Mouse (Mus musculus): ENCODE results near the gene Col6a2. TPM values are rescaled to one million over a fixed set of nuclear protein-coding genes. Genes with fewer than 3 reads are reported as not detected.

Gene Col6a2
- polyA plus RNA-seq (2014; fragmentation: Nextera tagmentation; extraction: Ambion mirVana): 11.6 and 16.3 TPM in 2 replicates

DNA sequence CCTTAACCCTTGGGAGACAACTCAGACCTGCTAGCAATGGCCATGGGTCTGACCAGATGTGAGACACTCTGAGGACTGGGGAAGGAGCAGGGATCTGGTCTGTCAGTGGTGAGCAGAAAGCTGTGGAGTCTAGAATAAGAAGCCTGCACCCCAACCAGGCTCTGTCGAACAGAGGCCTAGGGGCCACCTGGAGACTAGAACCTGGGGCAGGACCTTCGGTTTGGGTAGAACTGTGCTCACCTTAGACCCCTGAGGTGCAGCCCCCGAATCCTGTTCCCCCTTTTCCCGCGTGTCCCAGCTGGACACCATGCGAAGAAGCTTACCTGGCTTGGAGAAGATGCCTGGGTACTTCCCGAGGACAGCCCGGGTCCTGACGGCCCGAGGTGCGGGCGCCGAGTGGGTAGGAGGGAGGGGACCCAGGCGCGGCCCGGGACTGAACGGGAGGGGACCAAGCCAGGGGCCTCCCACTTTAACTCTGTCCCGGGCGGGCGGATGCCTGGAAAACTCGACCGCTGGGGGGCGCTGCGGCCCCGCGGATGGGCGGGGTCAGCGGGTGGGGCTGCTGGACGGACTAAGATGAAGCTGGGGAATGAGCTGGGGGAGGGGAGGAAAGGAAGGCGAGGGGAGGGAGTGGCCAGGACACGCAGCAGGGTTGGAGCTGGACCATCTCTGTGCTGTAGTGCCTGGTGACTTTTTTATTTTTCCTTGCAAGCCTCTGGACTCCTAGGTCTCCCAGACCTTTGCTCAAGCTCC, at the start of gene Col6a2:
Col6a2 (minus strand) TSS at position 703 of the 753 bp plus-strand sequence.
- peak; percentile 84 for ATAC-seq (replicated peaks; ENCODE audit: insufficient number of reproducible peaks, low FRiP score, low TSS enrichment)
- Histone ChIP-seq H3K9me3 (replicated peaks; ENCODE audit: control insufficient read depth, low read length) (no peaks in the 10 kb centered on the region), H3K4me1 (ENCODE audit: control insufficient read depth, insufficient read depth, low read length) (peaks cover 8% of the 10 kb centered on the region), H3K27me3 (ENCODE audit: control insufficient read depth, insufficient read depth, low read length) (peaks cover 5% of the 10 kb centered on the region; the same call in 1 of the 2 replicates), H3K36me3 (ENCODE audit: control insufficient read depth, insufficient read depth, low read length) (no peaks in the 10 kb centered on the region), H3K4me3 (ENCODE audit: low read depth, low read length) (peak within 1 kb of the TSS; percentile 39), H3K27ac (ENCODE audit: low read depth, low read length) (no peak within 1 kb of the TSS), H3K9ac (ENCODE audit: low read depth, low read length) (peak within 1 kb of the TSS; percentile 65), H3K4me2 (peak within 1 kb of the TSS; percentile 60)
- WGBS (ENCODE audit: insufficient replicate concordance): 2% methylated on average over 30 of the region's 31 CpGs

DNA sequence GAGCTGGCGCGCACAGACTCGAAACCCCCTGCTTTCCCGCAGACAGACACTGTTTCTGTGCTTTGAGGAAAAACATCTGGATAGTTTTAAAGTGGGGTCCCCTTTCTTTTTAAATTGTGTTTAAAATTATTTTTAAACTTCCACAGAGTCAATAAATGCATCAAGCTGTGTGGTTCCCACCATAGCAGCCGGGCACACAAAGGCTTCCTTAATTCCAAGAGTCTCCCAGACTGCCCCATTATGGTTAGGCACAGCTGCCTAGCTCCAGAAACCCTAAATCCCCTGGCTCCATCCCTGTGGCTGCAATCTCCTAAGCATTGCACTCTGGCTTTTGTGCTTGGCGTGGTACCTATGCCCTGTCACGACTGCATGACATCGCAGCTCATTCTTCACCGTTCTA, 48.5 kb upstream of the Col6a2 start:
- Histone ChIP-seq H3K27ac (ENCODE audit: low read depth, low read length) (no peak overlapping the region), H3K9me3 (replicated peaks; ENCODE audit: control insufficient read depth, low read length) (peaks cover 2% of the 10 kb centered on the region; the same call in 1 of the 2 replicates), H3K36me3 (ENCODE audit: control insufficient read depth, insufficient read depth, low read length) (no peaks in the 10 kb centered on the region), H3K4me3 (ENCODE audit: low read depth, low read length) (no peak overlapping the region), H3K4me2 (no peak overlapping the region), H3K27me3 (ENCODE audit: control insufficient read depth, insufficient read depth, low read length) (no peaks in the 10 kb centered on the region), H3K4me1 (ENCODE audit: control insufficient read depth, insufficient read depth, low read length) (no peaks in the 10 kb centered on the region), H3K9ac (ENCODE audit: low read depth, low read length) (no peak overlapping the region)
- no peak for ATAC-seq (replicated peaks; ENCODE audit: insufficient number of reproducible peaks, low FRiP score, low TSS enrichment)
- WGBS (ENCODE audit: insufficient replicate concordance): 82% methylated on average over 9 of the region's 9 CpGs

DNA sequence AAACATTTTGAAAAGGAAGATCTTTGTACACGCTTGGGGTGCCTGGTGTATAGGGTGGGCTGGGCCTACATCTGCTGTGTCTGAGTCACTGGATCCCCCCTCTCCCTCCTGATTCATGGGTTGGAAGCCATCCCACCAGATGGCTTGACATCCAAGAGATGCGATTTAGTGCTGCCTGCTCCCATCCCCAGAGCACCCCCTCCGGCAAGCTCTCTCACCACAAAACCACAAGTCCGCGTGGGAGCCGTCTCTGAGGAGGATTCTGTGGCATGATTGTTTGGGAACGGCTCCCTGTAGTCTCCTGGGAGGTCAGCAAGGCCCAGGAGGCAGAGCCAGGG, 45.5 kb upstream of the Col6a2 start:
- 61% methylated on average over 7 of the region's 7 CpGs for WGBS (ENCODE audit: insufficient replicate concordance)

GRCm38 (mm10) chr10:76668261-76668946, 45.0 kb upstream of the Col6a2 start:
- ATAC-seq (replicated peaks; ENCODE audit: insufficient number of reproducible peaks, low FRiP score, low TSS enrichment): no peak
- Histone ChIP-seq H3K4me3 (ENCODE audit: low read depth, low read length) (no peak overlapping the region), H3K27me3 (ENCODE audit: control insufficient read depth, insufficient read depth, low read length) (no peaks in the 10 kb centered on the region), H3K9ac (ENCODE audit: low read depth, low read length) (no peak overlapping the region), H3K36me3 (ENCODE audit: control insufficient read depth, insufficient read depth, low read length) (no peaks in the 10 kb centered on the region), H3K4me2 (no peak overlapping the region), H3K9me3 (replicated peaks; ENCODE audit: control insufficient read depth, low read length) (peaks cover 5% of the 10 kb centered on the region; the same call in 1 of the 2 replicates), H3K27ac (ENCODE audit: low read depth, low read length) (no peak overlapping the region), H3K4me1 (ENCODE audit: control insufficient read depth, insufficient read depth, low read length) (no peaks in the 10 kb centered on the region)
- 82% methylated on average over 4 of the region's 4 CpGs for WGBS (ENCODE audit: insufficient replicate concordance)

More for the DNA sequence above, 45.5 kb upstream of the Col6a2 start:
- Histone ChIP-seq H3K4me2 (no peak overlapping the region), H3K4me1 (ENCODE audit: control insufficient read depth, insufficient read depth, low read length) (no peaks in the 10 kb centered on the region), H3K36me3 (ENCODE audit: control insufficient read depth, insufficient read depth, low read length) (no peaks in the 10 kb centered on the region), H3K27me3 (ENCODE audit: control insufficient read depth, insufficient read depth, low read length) (no peaks in the 10 kb centered on the region), H3K4me3 (ENCODE audit: low read depth, low read length) (no peak overlapping the region), H3K9ac (ENCODE audit: low read depth, low read length) (no peak overlapping the region), H3K27ac (ENCODE audit: low read depth, low read length) (no peak overlapping the region), H3K9me3 (replicated peaks; ENCODE audit: control insufficient read depth, low read length) (peaks cover 5% of the 10 kb centered on the region; the same call in 1 of the 2 replicates)
- ATAC-seq (replicated peaks; ENCODE audit: insufficient number of reproducible peaks, low FRiP score, low TSS enrichment): no peak

- H3K27ac ChIP-seq (ENCODE audit: low read depth, low read length): no peak overlapping the region
- no peak overlapping the region for H3K4me2 ChIP-seq
- no peaks in the 10 kb centered on the region for H3K27me3 ChIP-seq (ENCODE audit: control insufficient read depth, insufficient read depth, low read length)
- ATAC-seq (replicated peaks; ENCODE audit: insufficient number of reproducible peaks, low FRiP score, low TSS enrichment): no peak
- H3K9me3 ChIP-seq (replicated peaks; ENCODE audit: control insufficient read depth, low read length): peaks cover 5% of the 10 kb centered on the region; the same call in 1 of the 2 replicates
- H3K4me1 ChIP-seq (ENCODE audit: control insufficient read depth, insufficient read depth, low read length): no peaks in the 10 kb centered on the region
- no peak overlapping the region for H3K9ac ChIP-seq (ENCODE audit: low read depth, low read length)
- 84% methylated on average over 1 of the region's 1 CpGs for WGBS (ENCODE audit: insufficient replicate concordance)
- no peaks in the 10 kb centered on the region for H3K36me3 ChIP-seq (ENCODE audit: control insufficient read depth, insufficient read depth, low read length)
- no peak overlapping the region for H3K4me3 ChIP-seq (ENCODE audit: low read depth, low read length)
Measured at GRCm38 (mm10) chr10:76667197-76667805, 43.9 kb upstream of the Col6a2 start.

GRCm38 (mm10) chr10:76665551-76665950, 42.1 kb upstream of the Col6a2 start:
- Histone ChIP-seq H3K4me3 (ENCODE audit: low read depth, low read length) (no peak overlapping the region), H3K27ac (ENCODE audit: low read depth, low read length) (no peak overlapping the region), H3K4me2 (no peak overlapping the region), H3K9ac (ENCODE audit: low read depth, low read length) (no peak overlapping the region), H3K27me3 (ENCODE audit: control insufficient read depth, insufficient read depth, low read length) (no peaks in the 10 kb centered on the region), H3K36me3 (ENCODE audit: control insufficient read depth, insufficient read depth, low read length) (no peaks in the 10 kb centered on the region), H3K9me3 (replicated peaks; ENCODE audit: control insufficient read depth, low read length) (peaks cover 5% of the 10 kb centered on the region; the same call in 1 of the 2 replicates), H3K4me1 (ENCODE audit: control insufficient read depth, insufficient read depth, low read length) (no peaks in the 10 kb centered on the region)
- no peak for ATAC-seq (replicated peaks; ENCODE audit: insufficient number of reproducible peaks, low FRiP score, low TSS enrichment)
- WGBS (ENCODE audit: insufficient replicate concordance): 86% methylated on average over 11 of the region's 11 CpGs

- Histone ChIP-seq H3K9ac (ENCODE audit: low read depth, low read length) (no peak overlapping the region), H3K4me3 (ENCODE audit: low read depth, low read length) (no peak overlapping the region), H3K27ac (ENCODE audit: low read depth, low read length) (no peak overlapping the region; the same call in 1 of the 2 replicates), H3K4me2 (no peak overlapping the region), H3K4me1 (ENCODE audit: control insufficient read depth, insufficient read depth, low read length) (no peaks in the 10 kb centered on the region), H3K36me3 (ENCODE audit: control insufficient read depth, insufficient read depth, low read length) (no peaks in the 10 kb centered on the region), H3K9me3 (replicated peaks; ENCODE audit: control insufficient read depth, low read length) (peaks cover 5% of the 10 kb centered on the region; the same call in 1 of the 2 replicates), H3K27me3 (ENCODE audit: control insufficient read depth, insufficient read depth, low read length) (no peaks in the 10 kb centered on the region)
- ATAC-seq (replicated peaks; ENCODE audit: insufficient number of reproducible peaks, low FRiP score, low TSS enrichment): no peak
- 72% methylated on average over 20 of the region's 20 CpGs for WGBS (ENCODE audit: insufficient replicate concordance)
Measured at GRCm38 (mm10) chr10:76664156-76665115, 41.0 kb upstream of the Col6a2 start.
